10 mouse cellular contexts compared by ENCODE assay signal in the genomic region with DNA sequence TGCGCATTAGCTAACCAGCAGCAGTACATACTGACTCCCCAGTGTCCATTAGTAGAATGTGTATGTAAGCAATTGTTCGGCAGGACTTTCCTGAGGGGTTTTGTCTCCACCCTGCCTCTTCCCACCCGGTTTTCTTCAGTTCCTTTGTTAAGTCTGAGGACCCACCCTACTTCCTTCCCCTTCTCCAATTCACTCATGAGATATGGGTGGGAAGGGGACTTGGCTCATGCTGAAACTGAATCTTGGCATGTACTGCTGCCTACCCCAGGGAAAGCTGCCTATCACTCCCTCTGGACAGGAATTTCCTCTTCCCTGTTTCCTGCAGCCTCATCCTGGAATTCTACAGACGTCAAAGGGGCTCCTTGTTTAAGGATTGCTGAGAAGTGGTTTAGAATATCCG.
DNase-seq lines count a peak whose midpoint lies in the region; ATAC-seq and TF ChIP-seq lines count a peak whose summit lies in the region.
"Had no signal": no experiment of that assay in that cellular context is flagged by ENCODE, and none has a peak within 500 bp of the region (broad histone marks: within the 10 kb centered on the region; RNA-seq: fewer than 3 reads in every experiment).

No protein-coding gene starts in this region.

- DNase-seq in adrenal gland, adult 8-10 months: peak; percentile 30
- DNase-seq in adrenal gland, postnatal 4 days (ENCODE audit: low spot score in 2 of 2): no peak
- peak; percentile 63 to 88 for DNase-seq in heart, adult 18-20 months
- peak; percentile 19 for DNase-seq in kidney, adult 18-20 months
- peak; percentile 59 for DNase-seq in lung, embryonic 14.5 days
- no peak for DNase-seq in testis, postnatal 10 days (ENCODE audit: low spot score)
- no peak for DNase-seq in thymus, adult 2 months
- DNase-seq: gastrocnemius, postnatal 14 days had no signal

- no peaks in the 10 kb centered on the region for H3K9me3 ChIP-seq in lung, embryonic 14.5 days (ENCODE audit: low read depth, low read length)
- no peaks in the 10 kb centered on the region for H3K9me3 ChIP-seq in forebrain, embryonic 16.5 days (ENCODE audit: control insufficient read depth, low read length)
- H3K9me3 ChIP-seq: neural tube, embryonic 15.5 days had no signal

- H3K9ac ChIP-seq in lung, embryonic 14.5 days: no peak overlapping the region
- no peak overlapping the region for H3K9ac ChIP-seq in forebrain, embryonic 16.5 days (replicated peaks; ENCODE audit: low read depth, low read length)
- H3K9ac ChIP-seq: neural tube, embryonic 15.5 days had no signal

- no peak for TF ChIP-seq POLR2A in thymus, adult 2 months (IDR thresholded peaks at IDR 0.05; ENCODE audit: control insufficient read depth, extremely low read depth, insufficient read depth, low read length, poor library complexity)

- H3K4me2 ChIP-seq in lung, embryonic 14.5 days: no peak overlapping the region
- no peak overlapping the region for H3K4me2 ChIP-seq in forebrain, embryonic 16.5 days (ENCODE audit: low read length)
- H3K4me2 ChIP-seq: neural tube, embryonic 15.5 days had no signal

- no peaks in the 10 kb centered on the region for H3K27me3 ChIP-seq in lung, embryonic 14.5 days (ENCODE audit: insufficient read depth, low read length)
- no peaks in the 10 kb centered on the region for H3K27me3 ChIP-seq in thymus, adult 2 months (ENCODE audit: control insufficient read depth, insufficient read depth, low read length)
- no peaks in the 10 kb centered on the region for H3K27me3 ChIP-seq in forebrain, embryonic 16.5 days (replicated peaks; ENCODE audit: control insufficient read depth, insufficient read depth, low read length)
- H3K27me3 ChIP-seq: neural tube, embryonic 15.5 days had no signal

- H3K36me3 ChIP-seq in lung, embryonic 14.5 days (ENCODE audit: insufficient read depth): no peaks in the 10 kb centered on the region; the same call in 1 of the 2 replicates
- no peaks in the 10 kb centered on the region for H3K36me3 ChIP-seq in thymus, adult 2 months (ENCODE audit: control insufficient read depth, insufficient read depth, low read length)
- H3K36me3 ChIP-seq in forebrain, embryonic 16.5 days (ENCODE audit: control insufficient read depth, insufficient read depth): no peaks in the 10 kb centered on the region
- H3K36me3 ChIP-seq: neural tube, embryonic 15.5 days had no signal

- TF ChIP-seq CTCF in lung, embryonic 14.5 days (IDR thresholded peaks at IDR 0.05; ENCODE audit: low read depth): no peak
- TF ChIP-seq CTCF in thymus, adult 2 months (IDR thresholded peaks at IDR 0.05; ENCODE audit: borderline replicate concordance, control insufficient read depth, extremely low read depth, insufficient read depth, low read length, poor library complexity): no peak

- 39% methylated on average over 5 of the region's 5 CpGs for WGBS in lung, embryonic 14.5 days
- WGBS in thymus, adult 2 months: 78% methylated on average over 5 of the region's 5 CpGs
- 70% methylated on average over 5 of the region's 5 CpGs for WGBS in forebrain, embryonic 16.5 days

- H3K27ac ChIP-seq in lung, embryonic 14.5 days (ENCODE audit: low read depth): 0 out of 2 replicates have a peak overlapping the region, but pooled peaks have one; percentile 9
- H3K27ac ChIP-seq in thymus, adult 2 months (ENCODE audit: control insufficient read depth, insufficient read depth, low read length): no peak overlapping the region
- no peak overlapping the region for H3K27ac ChIP-seq in forebrain, embryonic 16.5 days (ENCODE audit: low read length)
- H3K27ac ChIP-seq: neural tube, embryonic 15.5 days had no signal

- no peak overlapping the region for H3K4me3 ChIP-seq in lung, embryonic 14.5 days (ENCODE audit: low read depth, low read length)
- H3K4me3 ChIP-seq in thymus, adult 2 months (ENCODE audit: control insufficient read depth, insufficient read depth, low read length): no peak overlapping the region
- no peak overlapping the region for H3K4me3 ChIP-seq in forebrain, embryonic 16.5 days (replicated peaks; ENCODE audit: low read length)
- H3K4me3 ChIP-seq: neural tube, embryonic 15.5 days had no signal

- 0 out of 2 replicates have a peak, but pooled peaks cover 3% of the 10 kb centered on the region for H3K4me1 ChIP-seq in lung, embryonic 14.5 days (ENCODE audit: insufficient read depth)
- no peaks in the 10 kb centered on the region for H3K4me1 ChIP-seq in thymus, adult 2 months (replicated peaks; ENCODE audit: control insufficient read depth, insufficient read depth, low read length)
- H3K4me1 ChIP-seq in forebrain, embryonic 16.5 days (replicated peaks; ENCODE audit: control insufficient read depth, insufficient read depth, low read length): no peaks in the 10 kb centered on the region
- H3K4me1 ChIP-seq: neural tube, embryonic 15.5 days had no signal

- ATAC-seq in lung, embryonic 14.5 days (ENCODE audit: insufficient read depth): peak; percentile 85
- ATAC-seq in forebrain, embryonic 16.5 days: no peak

Comparison
In these comparisons a context has a peak if more than half of its experiments do, and no peak if none do; other contexts are left out.
1. DNase-seq: peak in adrenal gland, adult 8-10 months (single experiment), heart, adult 18-20 months (2 of 2), kidney, adult 18-20 months (single experiment) and lung, embryonic 14.5 days (single experiment); none in adrenal gland, postnatal 4 days (0 of 2), testis, postnatal 10 days (single experiment) and thymus, adult 2 months (single experiment).